Mouse (Mus musculus): ENCODE results near the gene Thbd. TPM values are rescaled to one million over a fixed set of nuclear protein-coding genes. Genes with fewer than 3 reads are reported as not detected.

The Thbd gene
- polyA plus RNA-seq, 1 experiment = 13.1 TPM

DNA sequence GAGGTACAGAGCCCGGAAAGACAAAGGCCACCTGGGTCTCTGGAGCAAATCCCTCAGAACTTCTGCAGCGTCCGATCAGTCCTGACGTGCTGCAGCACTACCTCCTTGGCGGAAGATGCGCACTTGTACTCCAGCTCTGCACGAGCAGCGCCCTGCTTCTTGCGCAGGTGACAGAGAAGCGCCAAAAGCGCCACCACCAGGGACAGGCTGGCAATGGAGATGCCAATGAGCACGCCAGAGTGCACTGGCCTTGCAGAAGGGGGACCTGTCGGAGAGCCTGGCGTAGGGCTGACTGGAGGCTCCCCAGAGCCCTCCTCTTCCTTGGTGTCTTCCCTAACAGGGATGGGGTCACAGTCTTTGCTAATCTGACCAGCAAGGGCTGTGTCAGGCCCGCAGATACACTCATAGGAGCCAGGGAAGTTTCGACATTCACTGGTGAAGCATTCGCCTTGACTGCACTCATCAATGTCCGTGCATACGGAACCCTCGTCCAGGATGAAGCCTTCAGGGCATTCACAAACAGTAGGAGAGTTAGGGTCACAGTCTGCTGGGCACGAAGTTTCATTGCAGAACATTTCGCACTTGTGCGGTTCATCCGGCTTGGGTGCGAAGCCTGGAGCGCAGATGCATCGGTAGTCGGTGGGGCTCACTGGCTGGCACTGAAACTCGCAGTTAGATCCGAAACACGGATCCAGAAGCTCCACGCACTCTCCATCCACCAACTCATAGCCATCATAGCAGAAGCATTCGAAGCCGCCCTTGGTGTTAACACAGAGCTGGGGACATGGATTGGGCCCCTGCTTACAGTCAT is 1.6 kb downstream of the Thbd start:
- H3K36me3 ChIP-seq (ENCODE audit: control insufficient read depth, insufficient read depth, low read length) = no peaks in the 10 kb centered on the region
- peaks cover 3% of the 10 kb centered on the region for H3K4me1 ChIP-seq (replicated peaks; ENCODE audit: control insufficient read depth, insufficient read depth, low read length)
- 0 out of 2 replicates have a peak overlapping the region, but pooled peaks have one; percentile 2 for H3K4me3 ChIP-seq (ENCODE audit: control insufficient read depth, insufficient read depth, low read length)
- peak; percentile 39 for DNase-seq
- TF ChIP-seq POLR2A (IDR thresholded peaks at IDR 0.05; ENCODE audit: control insufficient read depth, extremely low read depth, insufficient read depth, low read length, poor library complexity) = no peak
- no peak overlapping the region for H3K27ac ChIP-seq (ENCODE audit: control insufficient read depth, insufficient read depth, low read length)
- 35% methylated on average over 34 of the region's 34 CpGs for WGBS
- no peaks in the 10 kb centered on the region; the same call in 1 of the 2 replicates for H3K27me3 ChIP-seq (ENCODE audit: control insufficient read depth, insufficient read depth, low read length)

DNA sequence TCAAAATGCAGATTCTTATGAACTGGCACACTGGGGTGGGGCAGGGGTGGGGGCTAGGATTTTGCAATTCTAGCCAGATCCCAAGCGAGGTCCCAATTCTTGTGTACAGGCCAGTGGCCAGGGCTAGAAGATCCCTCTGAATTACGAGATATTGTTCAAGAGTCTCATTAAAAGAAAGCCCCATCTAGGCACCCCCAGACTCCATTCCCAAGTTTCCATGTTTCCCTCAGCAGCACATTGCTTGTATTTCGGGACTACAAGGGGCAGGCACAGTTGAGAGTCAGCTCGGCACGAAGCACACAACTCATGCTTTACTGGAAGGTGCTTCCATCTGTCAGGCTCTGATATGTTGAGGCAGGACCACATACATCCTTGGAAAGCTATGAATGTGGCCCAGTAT is 3.1 kb downstream of the Thbd start:
- no peak for DNase-seq
- peaks cover 3% of the 10 kb centered on the region for H3K4me1 ChIP-seq (replicated peaks; ENCODE audit: control insufficient read depth, insufficient read depth, low read length)
- no peaks in the 10 kb centered on the region for H3K36me3 ChIP-seq (ENCODE audit: control insufficient read depth, insufficient read depth, low read length)
- no peaks in the 10 kb centered on the region; the same call in 1 of the 2 replicates for H3K27me3 ChIP-seq (ENCODE audit: control insufficient read depth, insufficient read depth, low read length)
- 93% methylated on average over 5 of the region's 5 CpGs for WGBS
- H3K27ac ChIP-seq (ENCODE audit: control insufficient read depth, insufficient read depth, low read length) = no peak overlapping the region
- TF ChIP-seq POLR2A (IDR thresholded peaks at IDR 0.05; ENCODE audit: control insufficient read depth, extremely low read depth, insufficient read depth, low read length, poor library complexity) (no peak), CTCF (IDR thresholded peaks at IDR 0.05; ENCODE audit: borderline replicate concordance, control insufficient read depth, extremely low read depth, insufficient read depth, low read length, poor library complexity) (no peak)
- H3K4me3 ChIP-seq (ENCODE audit: control insufficient read depth, insufficient read depth, low read length) = no peak overlapping the region

GRCm38 (mm10) chr2:148402227-148402626 is 5.8 kb downstream of the Thbd start:
- WGBS = 86% methylated on average over 1 of the region's 1 CpGs
- no peak for DNase-seq
- Histone ChIP-seq H3K4me3 (ENCODE audit: control insufficient read depth, insufficient read depth, low read length) (no peak overlapping the region), H3K27me3 (ENCODE audit: control insufficient read depth, insufficient read depth, low read length) (no peaks in the 10 kb centered on the region), H3K27ac (ENCODE audit: control insufficient read depth, insufficient read depth, low read length) (no peak overlapping the region), H3K36me3 (ENCODE audit: control insufficient read depth, insufficient read depth, low read length) (no peaks in the 10 kb centered on the region), H3K4me1 (replicated peaks; ENCODE audit: control insufficient read depth, insufficient read depth, low read length) (no peaks in the 10 kb centered on the region)
- TF ChIP-seq POLR2A (IDR thresholded peaks at IDR 0.05; ENCODE audit: control insufficient read depth, extremely low read depth, insufficient read depth, low read length, poor library complexity) (no peak), CTCF (IDR thresholded peaks at IDR 0.05; ENCODE audit: borderline replicate concordance, control insufficient read depth, extremely low read depth, insufficient read depth, low read length, poor library complexity) (no peak)

- no peak for DNase-seq
- 94% methylated on average over 5 of the region's 5 CpGs for WGBS
- no peak overlapping the region for H3K27ac ChIP-seq (ENCODE audit: control insufficient read depth, insufficient read depth, low read length)
- no peak overlapping the region for H3K4me3 ChIP-seq (ENCODE audit: control insufficient read depth, insufficient read depth, low read length)
- no peaks in the 10 kb centered on the region for H3K36me3 ChIP-seq (ENCODE audit: control insufficient read depth, insufficient read depth, low read length)
- no peaks in the 10 kb centered on the region; the same call in 1 of the 2 replicates for H3K27me3 ChIP-seq (ENCODE audit: control insufficient read depth, insufficient read depth, low read length)
- peaks cover 3% of the 10 kb centered on the region for H3K4me1 ChIP-seq (replicated peaks; ENCODE audit: control insufficient read depth, insufficient read depth, low read length)
- no peak for TF ChIP-seq POLR2A (IDR thresholded peaks at IDR 0.05; ENCODE audit: control insufficient read depth, extremely low read depth, insufficient read depth, low read length, poor library complexity)
- no peak for TF ChIP-seq CTCF (IDR thresholded peaks at IDR 0.05; ENCODE audit: borderline replicate concordance, control insufficient read depth, extremely low read depth, insufficient read depth, low read length, poor library complexity)
These were observed 8.9 kb downstream of the Thbd start for GRCm38 (mm10) chr2:148398901-148399685.

DNA sequence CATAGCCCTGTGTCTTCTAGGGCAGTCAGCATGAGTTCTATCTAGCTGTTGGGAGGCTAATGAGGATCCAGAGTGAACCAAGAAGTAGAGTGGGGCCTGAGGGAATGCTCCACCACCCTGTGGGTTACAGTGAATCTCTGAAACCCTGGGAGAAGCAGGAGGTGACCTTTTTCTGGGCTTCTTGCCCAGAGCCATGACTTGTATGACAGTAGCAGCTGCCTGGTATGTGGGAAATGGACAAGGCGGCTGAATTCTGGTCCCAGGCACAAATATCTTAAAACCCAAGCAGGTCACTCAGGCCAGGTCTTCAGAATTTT is 10.2 kb downstream of the Thbd start:
- Histone ChIP-seq H3K36me3 (ENCODE audit: control insufficient read depth, insufficient read depth, low read length) (no peaks in the 10 kb centered on the region), H3K27me3 (ENCODE audit: control insufficient read depth, insufficient read depth, low read length) (no peaks in the 10 kb centered on the region; the same call in 1 of the 2 replicates), H3K4me3 (ENCODE audit: control insufficient read depth, insufficient read depth, low read length) (no peak overlapping the region), H3K27ac (ENCODE audit: control insufficient read depth, insufficient read depth, low read length) (no peak overlapping the region), H3K4me1 (replicated peaks; ENCODE audit: control insufficient read depth, insufficient read depth, low read length) (peaks cover 3% of the 10 kb centered on the region)
- no peak for DNase-seq
- 81% methylated on average over 1 of the region's 1 CpGs for WGBS
- TF ChIP-seq CTCF (IDR thresholded peaks at IDR 0.05; ENCODE audit: borderline replicate concordance, control insufficient read depth, extremely low read depth, insufficient read depth, low read length, poor library complexity) = no peak
- TF ChIP-seq POLR2A (IDR thresholded peaks at IDR 0.05; ENCODE audit: control insufficient read depth, extremely low read depth, insufficient read depth, low read length, poor library complexity) = no peak

DNA sequence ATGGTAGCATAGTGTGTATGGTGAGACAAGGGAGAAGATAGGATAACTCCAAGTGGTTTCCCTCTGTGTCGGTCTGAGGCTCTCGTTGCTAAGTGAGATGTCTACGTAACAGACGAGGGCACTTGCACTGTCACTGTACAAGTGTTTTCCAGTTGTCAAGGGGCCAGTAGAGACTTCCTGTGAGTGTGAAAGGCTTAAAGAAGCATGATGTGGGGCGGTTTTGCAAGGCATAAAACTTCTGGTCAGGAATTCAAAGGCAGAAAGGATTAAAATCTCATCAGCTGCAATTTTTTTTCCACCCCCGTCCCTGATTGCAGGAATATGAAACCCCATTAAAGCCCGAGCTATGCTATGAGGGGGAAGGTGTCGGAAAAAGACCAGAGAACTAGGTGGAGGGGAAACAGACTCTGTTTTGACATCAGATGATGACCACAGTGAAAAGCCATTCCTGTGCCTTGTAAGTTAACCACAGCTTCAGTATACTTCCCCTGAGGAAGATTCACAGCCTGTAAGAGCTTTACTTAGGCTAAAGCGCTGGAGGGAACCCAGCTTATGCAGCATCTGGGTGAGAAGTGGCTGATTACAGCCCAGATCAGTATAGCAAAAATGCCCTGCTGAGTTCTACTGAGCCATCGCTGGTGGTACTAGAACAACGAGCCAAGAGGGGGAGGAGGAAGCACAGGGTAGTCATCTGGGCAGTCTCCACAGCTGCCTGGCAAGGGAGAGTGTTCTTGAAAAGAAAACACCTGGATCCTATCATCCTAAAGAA is 10.8 kb downstream of the Thbd start:
- Histone ChIP-seq H3K36me3 (ENCODE audit: control insufficient read depth, insufficient read depth, low read length) (no peaks in the 10 kb centered on the region), H3K4me1 (replicated peaks; ENCODE audit: control insufficient read depth, insufficient read depth, low read length) (peaks cover 3% of the 10 kb centered on the region), H3K27me3 (ENCODE audit: control insufficient read depth, insufficient read depth, low read length) (no peaks in the 10 kb centered on the region; the same call in 1 of the 2 replicates), H3K4me3 (ENCODE audit: control insufficient read depth, insufficient read depth, low read length) (no peak overlapping the region), H3K27ac (ENCODE audit: control insufficient read depth, insufficient read depth, low read length) (no peak overlapping the region)
- TF ChIP-seq CTCF (IDR thresholded peaks at IDR 0.05; ENCODE audit: borderline replicate concordance, control insufficient read depth, extremely low read depth, insufficient read depth, low read length, poor library complexity) = no peak
- no peak for TF ChIP-seq POLR2A (IDR thresholded peaks at IDR 0.05; ENCODE audit: control insufficient read depth, extremely low read depth, insufficient read depth, low read length, poor library complexity)
- WGBS = 18% methylated on average over 11 of the region's 11 CpGs
- DNase-seq = no peak

Measured in thymus, adult 2 months (tissue).